Mouse (Mus musculus) cortical plate, adult 2 months (tissue): ENCODE results near the gene Gif.

ENCODE experiments used
- CTCF ChIP-seq: fragments of 200-500 bp; IDR thresholded peaks from 2 replicates; pipeline ENCODE4 v1.5.1; 2011; ENCODE audit warnings: mild to moderate bottlenecking, control low read depth, low read length; ENCODE audit not compliant: insufficient read depth; ENCODE audit errors: extremely low read depth
- POLR2A ChIP-seq: fragments of 200-500 bp; IDR thresholded peaks from 2 replicates; pipeline ENCODE4 v1.6.1; 2011; ENCODE audit warnings: mild to moderate bottlenecking, low read length, control low read depth; ENCODE audit not compliant: insufficient read depth; ENCODE audit errors: extremely low read depth

DNA sequence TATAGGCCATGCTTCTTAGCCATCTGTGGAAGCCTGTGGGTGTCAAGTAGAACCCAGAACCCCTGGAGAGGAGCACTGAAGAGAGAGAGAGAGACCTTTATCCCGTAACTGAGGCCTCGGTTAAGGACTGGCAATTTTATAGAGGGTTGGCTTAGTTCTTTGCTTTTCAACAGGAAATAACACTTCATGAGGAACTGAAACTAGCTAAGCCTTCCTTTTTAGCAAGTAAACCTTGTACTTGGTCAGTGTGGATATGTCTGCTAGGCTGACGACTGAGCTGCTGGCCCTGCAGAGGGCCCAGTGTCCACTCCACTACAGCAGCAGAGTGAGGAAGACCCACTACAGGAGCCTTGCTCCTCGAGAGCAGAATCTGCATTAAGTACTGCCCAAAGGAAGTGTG, 19.1 kb downstream of the Gif start:
- TF ChIP-seq CTCF = no peak
- TF ChIP-seq POLR2A = no peak
